Mouse (Mus musculus) limb, embryonic 15.5 days (tissue): Measurements from ENCODE around the gene Igf1r. TPM values are rescaled to one million over a fixed set of nuclear protein-coding genes. Genes with fewer than 3 reads are reported as not detected.
A peak's percentile ranks its signal among the peaks of the same experiment; 100 is the strongest.

Source experiments
- ATAC-seq: fragments of 200-750 bp; cut with Nextera tagmentation; 2 replicates; pipeline ENCODE4 v1.8.0; 2017; ENCODE audit warnings: low read depth, moderate TSS enrichment; ENCODE audit not compliant: insufficient number of reproducible peaks, low FRiP score, low TSS enrichment
- H3K27ac ChIP-seq: fragments of 300-500 bp; sonication (generic); 2 replicates; pipeline ENCODE4 v1.5.1; 2015; ENCODE audit warnings: moderate library complexity, mild to moderate bottlenecking, inconsistent platforms
- H3K27me3 ChIP-seq: fragments of 300-500 bp; sonication (generic); 2 replicates; pipeline ENCODE4 v1.6.1; 2015; ENCODE audit warnings: inconsistent platforms
- H3K36me3 ChIP-seq: fragments of 300-500 bp; sonication (generic); 2 replicates; pipeline ENCODE4 v1.6.1; 2015; ENCODE audit warnings: inconsistent platforms
- H3K4me1 ChIP-seq: fragments of 300-500 bp; sonication (generic); 2 replicates; pipeline ENCODE4 v1.6.1; 2015; ENCODE audit warnings: inconsistent platforms
- H3K4me2 ChIP-seq: fragments of 300-500 bp; sonication (generic); 2 replicates; pipeline ENCODE4 v1.6.1; 2015; ENCODE audit warnings: mild to moderate bottlenecking, inconsistent platforms
- H3K4me3 ChIP-seq: fragments of 300-500 bp; sonication (generic); 2 replicates; pipeline ENCODE4 v1.5.1; 2015; ENCODE audit warnings: mild to moderate bottlenecking, inconsistent platforms
- H3K9ac ChIP-seq: fragments of 300-500 bp; sonication (generic); 2 replicates; pipeline ENCODE4 v1.6.1; 2015; ENCODE audit warnings: inconsistent platforms
- H3K9me3 ChIP-seq: fragments of 300-500 bp; sonication (generic); 2 replicates; pipeline ENCODE4 v1.6.1; 2016; ENCODE audit warnings: inconsistent platforms
- WGBS: fragments of 180-500 bp; shearing (Covaris S2); methylation state at CpG from one replicate; pipeline ENCODE4 v1.1.7; 2015; 5-methylcytosine and 5-hydroxymethylcytosine counted together
- polyA plus RNA-seq: library from polyadenylated mRNA; unstranded; fragments of >200 nt; fragmentation: Nextera tagmentation; extraction: Ambion mirVana; gene quantifications from 2 replicates; pipeline ENCODE4 v1.2.1, GENCODE M21; 2015

Gene Igf1r
- polyA plus RNA-seq, 1 experiment from 2014 or later: 26.3 TPM

DNA sequence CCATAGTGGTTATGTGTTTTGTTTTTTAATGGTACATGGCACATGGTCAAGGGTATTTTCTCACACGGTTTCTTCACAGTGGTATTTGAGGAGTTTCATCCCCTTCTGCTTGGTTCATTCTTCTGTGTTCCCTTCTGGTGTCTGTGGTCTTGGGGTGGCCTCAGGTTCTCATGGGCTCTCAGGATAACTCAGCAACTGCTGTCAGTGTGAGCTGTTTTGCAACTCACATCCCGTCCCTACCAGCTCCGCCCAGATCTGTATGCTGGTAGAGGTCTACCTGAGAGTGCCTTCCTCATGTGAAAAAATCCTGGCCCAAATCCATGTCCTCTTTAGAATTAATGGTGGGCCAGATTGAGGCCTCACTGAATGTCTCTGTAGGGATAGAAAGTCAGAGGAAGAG is 104.4 kb downstream of the Igf1r start:
- Histone ChIP-seq H3K4me2 (no peak overlapping the region), H3K36me3 (no peaks in the 10 kb centered on the region), H3K27ac (no peak overlapping the region), H3K9me3 (no peaks in the 10 kb centered on the region), H3K9ac (no peak overlapping the region), H3K4me3 (no peak overlapping the region), H3K4me1 (peaks cover 36% of the 10 kb centered on the region), H3K27me3 (no peaks in the 10 kb centered on the region)
- WGBS: 72% methylated on average over 3 of the region's 3 CpGs
- no peak for ATAC-seq

DNA sequence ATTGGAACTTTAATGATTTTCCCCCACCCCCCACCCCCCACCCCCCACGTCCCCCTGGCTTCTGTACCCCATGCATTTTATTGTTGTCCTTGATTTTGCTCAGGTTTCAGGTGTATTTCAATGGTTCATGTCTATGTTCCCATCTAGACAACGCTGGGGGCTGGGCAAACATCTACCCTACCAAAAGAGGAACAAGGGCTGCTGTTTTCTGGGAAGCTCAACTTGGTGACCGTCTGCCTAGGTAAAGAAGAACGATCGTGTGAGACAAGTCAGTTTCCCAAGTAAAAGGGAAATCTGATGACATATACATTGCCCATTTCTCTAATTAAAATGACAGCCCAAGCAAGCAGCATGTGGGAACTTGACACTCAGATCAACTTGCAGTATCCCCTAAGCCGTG is 107.1 kb downstream of the Igf1r start:
- no peaks in the 10 kb centered on the region for H3K36me3 ChIP-seq
- no peak overlapping the region for H3K27ac ChIP-seq
- H3K27me3 ChIP-seq: no peaks in the 10 kb centered on the region
- 67% methylated on average over 6 of the region's 6 CpGs for WGBS
- H3K4me2 ChIP-seq: no peak overlapping the region
- no peak overlapping the region for H3K9ac ChIP-seq
- peaks cover 54% of the 10 kb centered on the region for H3K4me1 ChIP-seq
- ATAC-seq: no peak
- H3K4me3 ChIP-seq: no peak overlapping the region
- H3K9me3 ChIP-seq: no peaks in the 10 kb centered on the region

GRCm38 (mm10) chr7:68061434-68061833 is 108.8 kb downstream of the Igf1r start:
- Histone ChIP-seq H3K4me1 (peaks cover 57% of the 10 kb centered on the region), H3K4me2 (no peak overlapping the region), H3K27me3 (no peaks in the 10 kb centered on the region), H3K9me3 (no peaks in the 10 kb centered on the region), H3K4me3 (no peak overlapping the region), H3K27ac (peak overlapping the region; percentile 5; the same call in 1 of the 2 replicates), H3K9ac (no peak overlapping the region), H3K36me3 (no peaks in the 10 kb centered on the region)
- 44% methylated on average over 9 of the region's 9 CpGs for WGBS
- ATAC-seq: no peak

DNA sequence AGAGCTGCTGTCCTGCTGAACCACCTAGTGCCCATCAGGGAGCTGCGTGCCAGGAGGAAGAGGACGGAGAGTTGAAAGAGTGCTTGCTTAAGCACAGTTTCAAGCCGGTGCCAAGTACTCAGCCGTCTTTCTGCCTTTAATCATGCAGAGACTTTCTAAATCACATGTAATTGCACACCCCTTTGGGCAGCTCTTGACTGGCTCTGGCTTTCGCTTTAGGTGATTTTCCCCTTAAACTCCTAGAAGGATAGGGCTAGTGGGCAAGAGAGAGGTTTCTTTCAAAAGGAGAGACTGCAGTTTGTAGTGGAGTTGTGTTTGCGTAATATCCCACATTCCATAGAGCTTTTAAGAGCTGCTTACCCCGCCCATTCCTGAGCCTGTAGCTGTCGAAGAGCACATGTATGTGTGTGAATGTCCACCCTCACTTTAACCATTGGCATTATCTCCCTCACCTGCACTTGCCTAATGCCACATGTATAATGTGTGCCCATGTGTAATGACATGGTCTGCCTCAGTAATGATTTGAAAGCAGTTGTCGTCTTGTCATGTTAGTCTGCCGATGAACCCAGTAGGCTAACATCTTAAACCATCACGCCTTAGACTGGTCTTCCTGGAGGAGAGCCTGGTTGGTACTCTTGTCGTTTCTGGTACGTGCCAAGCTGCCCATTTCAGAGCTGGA is 109.7 kb downstream of the Igf1r start:
- Histone ChIP-seq H3K27me3 (no peaks in the 10 kb centered on the region), H3K27ac (peak overlapping the region; percentile 34; the same call in 1 of the 2 replicates), H3K4me3 (no peak overlapping the region), H3K9ac (no peak overlapping the region), H3K4me1 (peaks cover 57% of the 10 kb centered on the region), H3K36me3 (no peaks in the 10 kb centered on the region), H3K4me2 (0 out of 2 replicates have a peak overlapping the region, but pooled peaks have one; percentile 5), H3K9me3 (no peaks in the 10 kb centered on the region)
- no peak for ATAC-seq
- WGBS: 46% methylated on average over 13 of the region's 13 CpGs

DNA sequence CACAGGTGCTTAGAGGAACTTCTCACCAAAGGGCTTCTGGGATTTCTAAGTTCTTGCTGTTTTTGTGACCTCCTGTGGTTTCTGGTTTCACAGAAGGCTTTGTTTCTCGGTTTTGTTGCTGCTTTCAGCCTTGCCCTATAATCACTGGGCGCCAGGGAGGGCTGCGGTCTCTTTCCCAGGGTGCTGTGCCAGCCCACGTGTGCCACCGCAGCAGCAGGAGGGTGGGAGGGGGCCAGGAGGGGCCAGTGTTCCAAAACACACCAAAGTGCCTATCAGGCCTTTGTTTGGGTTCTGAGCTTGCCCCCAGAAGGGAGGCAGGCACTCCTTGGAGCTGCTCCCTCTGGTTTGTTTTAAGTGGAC is 110.2 kb downstream of the Igf1r start:
- 21% methylated on average over 5 of the region's 5 CpGs for WGBS
- Histone ChIP-seq H3K27ac (peak overlapping the region; percentile 34; the same call in 1 of the 2 replicates), H3K4me1 (peaks cover 57% of the 10 kb centered on the region)

GRCm38 (mm10) chr7:68063711-68064110 is 111.1 kb downstream of the Igf1r start:
- Histone ChIP-seq H3K27me3 (no peaks in the 10 kb centered on the region), H3K4me3 (no peak overlapping the region), H3K4me1 (peaks cover 53% of the 10 kb centered on the region), H3K36me3 (no peaks in the 10 kb centered on the region), H3K9ac (no peak overlapping the region), H3K4me2 (no peak overlapping the region), H3K27ac (no peak overlapping the region), H3K9me3 (no peaks in the 10 kb centered on the region)
- ATAC-seq: no peak
- 78% methylated on average over 9 of the region's 9 CpGs for WGBS

More for the DNA sequence above, 110.2 kb downstream of the Igf1r start:
- H3K9ac ChIP-seq: no peak overlapping the region
- H3K36me3 ChIP-seq: no peaks in the 10 kb centered on the region
- H3K4me3 ChIP-seq: no peak overlapping the region
- H3K27me3 ChIP-seq: no peaks in the 10 kb centered on the region
- H3K4me2 ChIP-seq: no peak overlapping the region
- no peaks in the 10 kb centered on the region for H3K9me3 ChIP-seq
- ATAC-seq: no peak

- WGBS: 92% methylated on average over 8 of the region's 8 CpGs
- peaks cover 55% of the 10 kb centered on the region for H3K4me1 ChIP-seq
Observed at GRCm38 (mm10) chr7:68064120-68064519, 111.5 kb downstream of the Igf1r start.

DNA sequence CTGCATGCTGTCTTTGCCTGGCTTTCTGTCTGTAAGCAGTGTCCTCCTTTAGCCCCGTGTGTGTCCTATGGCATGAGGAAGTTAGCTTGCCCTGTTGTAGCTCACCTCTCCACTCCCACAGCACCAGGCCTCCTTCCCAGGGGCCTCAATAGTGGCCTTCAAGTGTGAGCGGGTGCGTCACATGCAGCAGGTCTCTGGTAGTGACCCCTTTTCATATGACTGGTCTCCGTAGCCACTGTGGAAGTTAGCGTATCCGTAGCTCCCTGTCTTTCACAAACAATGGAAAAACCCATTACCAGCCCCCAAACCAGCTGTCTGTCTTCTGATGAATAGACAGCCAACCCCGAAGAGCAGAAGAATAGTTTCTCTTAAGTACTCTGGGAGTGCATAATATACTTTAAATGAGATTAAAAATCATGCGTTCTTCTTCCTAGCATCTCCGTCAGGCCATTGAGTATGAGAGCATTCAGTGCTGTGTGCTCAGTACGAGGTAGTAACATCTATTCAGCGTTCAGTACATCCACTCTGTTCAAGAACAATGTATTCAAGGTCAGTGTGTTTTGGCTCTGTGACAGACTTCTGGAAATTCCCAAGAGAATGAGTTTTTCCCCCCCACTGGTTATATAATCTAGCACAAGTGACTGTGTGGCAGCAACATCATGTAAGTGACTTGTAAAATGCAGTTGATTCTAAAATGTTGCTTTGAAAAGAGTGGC is 112.2 kb downstream of the Igf1r start:
- Histone ChIP-seq H3K27me3 (no peaks in the 10 kb centered on the region), H3K27ac (no peak overlapping the region), H3K9ac (no peak overlapping the region), H3K9me3 (no peaks in the 10 kb centered on the region), H3K4me1 (peaks cover 59% of the 10 kb centered on the region), H3K4me2 (no peak overlapping the region), H3K36me3 (no peaks in the 10 kb centered on the region), H3K4me3 (no peak overlapping the region)
- ATAC-seq: no peak
- 67% methylated on average over 11 of the region's 11 CpGs for WGBS

More at GRCm38 (mm10) chr7:68064120-68064519, 111.5 kb downstream of the Igf1r start:
- Histone ChIP-seq H3K9me3 (no peaks in the 10 kb centered on the region), H3K4me2 (no peak overlapping the region), H3K27ac (no peak overlapping the region), H3K36me3 (no peaks in the 10 kb centered on the region), H3K27me3 (no peaks in the 10 kb centered on the region), H3K9ac (no peak overlapping the region), H3K4me3 (no peak overlapping the region)
- ATAC-seq: no peak

DNA sequence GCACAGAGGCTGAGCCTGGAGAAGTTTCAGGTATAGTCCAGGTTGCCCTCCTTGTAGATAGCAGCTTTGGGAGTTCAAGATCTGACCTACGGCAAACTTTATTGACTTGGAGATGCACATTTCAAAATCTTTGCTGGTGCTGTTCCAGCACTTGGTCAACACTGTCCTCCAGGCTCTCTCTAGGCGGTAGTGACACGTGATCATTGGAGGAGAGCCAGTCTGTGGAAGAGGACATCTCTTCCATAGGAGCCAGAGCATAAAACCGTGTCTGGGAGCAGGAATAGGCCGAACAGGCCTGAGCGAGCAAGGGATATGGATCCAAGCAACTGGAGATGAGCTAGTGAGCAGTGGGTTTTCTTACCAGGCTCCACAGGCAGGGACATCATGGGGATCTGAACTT is 113.3 kb downstream of the Igf1r start:
- Histone ChIP-seq H3K9ac (no peak overlapping the region), H3K9me3 (no peaks in the 10 kb centered on the region), H3K27me3 (no peaks in the 10 kb centered on the region), H3K4me2 (no peak overlapping the region), H3K4me1 (peaks cover 57% of the 10 kb centered on the region), H3K36me3 (no peaks in the 10 kb centered on the region), H3K4me3 (no peak overlapping the region), H3K27ac (no peak overlapping the region)
- no peak for ATAC-seq
- 85% methylated on average over 6 of the region's 6 CpGs for WGBS

GRCm38 (mm10) chr7:68067321-68067720 is 114.7 kb downstream of the Igf1r start:
- no peak overlapping the region for H3K4me2 ChIP-seq
- no peak overlapping the region for H3K9ac ChIP-seq
- H3K9me3 ChIP-seq: no peaks in the 10 kb centered on the region
- no peak overlapping the region for H3K27ac ChIP-seq
- ATAC-seq: no peak
- H3K4me3 ChIP-seq: no peak overlapping the region
- H3K4me1 ChIP-seq: peaks cover 48% of the 10 kb centered on the region
- WGBS: 87% methylated on average over 4 of the region's 4 CpGs
- H3K36me3 ChIP-seq: no peaks in the 10 kb centered on the region
- H3K27me3 ChIP-seq: no peaks in the 10 kb centered on the region

DNA sequence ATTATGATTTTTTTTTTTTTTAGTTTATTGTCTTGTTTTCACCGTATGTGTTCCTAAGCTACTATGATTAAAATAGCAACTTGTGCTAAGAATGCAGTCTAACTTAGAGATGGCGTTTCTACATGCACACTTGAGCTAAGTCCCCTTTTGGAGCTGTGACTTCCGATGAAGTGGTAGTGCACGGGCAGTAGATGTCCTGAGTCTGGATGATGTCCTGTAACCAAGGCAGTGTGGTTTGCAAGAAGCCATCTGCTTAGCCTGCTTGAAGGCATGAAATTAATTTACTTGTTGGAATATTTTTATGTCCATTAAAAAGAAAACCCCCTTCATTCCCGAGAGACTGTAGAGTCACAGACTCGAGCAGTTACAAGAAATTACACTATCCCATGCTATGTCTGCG is 116.7 kb downstream of the Igf1r start:
- H3K4me1 ChIP-seq: peaks cover 48% of the 10 kb centered on the region
- 53% methylated on average over 7 of the region's 7 CpGs for WGBS

GRCm38 (mm10) chr7:68070030-68070429 is 117.4 kb downstream of the Igf1r start:
- Histone ChIP-seq H3K36me3 (no peaks in the 10 kb centered on the region), H3K9ac (no peak overlapping the region), H3K27ac (no peak overlapping the region), H3K4me2 (no peak overlapping the region), H3K4me3 (no peak overlapping the region), H3K9me3 (no peaks in the 10 kb centered on the region), H3K27me3 (no peaks in the 10 kb centered on the region), H3K4me1 (peaks cover 45% of the 10 kb centered on the region)
- 26% methylated on average over 3 of the region's 3 CpGs for WGBS
- ATAC-seq: no peak

More for the DNA sequence above, 116.7 kb downstream of the Igf1r start:
- ATAC-seq: no peak
- H3K27ac ChIP-seq: no peak overlapping the region
- H3K4me2 ChIP-seq: no peak overlapping the region
- H3K9me3 ChIP-seq: no peaks in the 10 kb centered on the region
- no peak overlapping the region for H3K4me3 ChIP-seq
- H3K9ac ChIP-seq: no peak overlapping the region
- H3K27me3 ChIP-seq: no peaks in the 10 kb centered on the region
- H3K36me3 ChIP-seq: no peaks in the 10 kb centered on the region
